Mouse (Mus musculus): ENCODE measurements around the gene Smok3a. TPM values are rescaled to one million over a fixed set of nuclear protein-coding genes. Genes with fewer than 3 reads are reported as not detected.
"Not testable (repeated sequence)": the region's sequence is repeated elsewhere in the genome, so short reads cannot be mapped to it uniquely, and the experiment has no call there.

The Smok3a gene
- polyA plus RNA-seq, 1 experiment from 2014 or later, result not detected

DNA sequence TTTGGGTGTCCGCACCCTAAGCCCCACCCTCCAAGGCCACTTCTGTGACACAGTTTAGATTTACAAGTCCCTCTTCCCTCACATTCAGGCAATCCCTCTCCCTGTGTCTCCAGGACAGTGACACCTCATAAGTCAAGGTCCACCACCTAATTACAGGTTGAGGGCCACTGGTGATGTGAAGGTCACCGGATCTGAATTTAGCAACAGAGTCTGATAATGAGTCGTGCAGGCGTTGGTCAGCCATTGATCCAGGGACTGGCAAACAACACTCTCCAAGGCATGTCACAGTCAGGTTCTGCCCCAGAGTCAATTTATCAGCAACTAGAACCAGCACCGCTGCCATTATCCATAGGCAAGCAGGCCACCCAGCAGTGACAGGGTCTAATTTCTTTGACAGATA lies 8.7 kb upstream of the Smok3a start:
- no peak overlapping the region for H3K27ac ChIP-seq (ENCODE audit: low read length)
- H3K4me1 ChIP-seq (replicated peaks; ENCODE audit: control insufficient read depth, insufficient read depth, low read length), result no peaks in the 10 kb centered on the region
- no peak overlapping the region for H3K9ac ChIP-seq (replicated peaks; ENCODE audit: low read depth, low read length)
- no peak for ATAC-seq
- 94% methylated on average over 5 of the region's 5 CpGs for whole genome bisulfite sequencing
- H3K4me3 ChIP-seq (replicated peaks; ENCODE audit: low read length), result no peak overlapping the region
- H3K9me3 ChIP-seq (ENCODE audit: control insufficient read depth, low read length), result no peaks in the 10 kb centered on the region
- H3K4me2 ChIP-seq (ENCODE audit: low read length), result no peak overlapping the region
- H3K27me3 ChIP-seq (replicated peaks; ENCODE audit: control insufficient read depth, insufficient read depth, low read length), result no peaks in the 10 kb centered on the region
- no peaks in the 10 kb centered on the region for H3K36me3 ChIP-seq (ENCODE audit: control insufficient read depth, insufficient read depth)

DNA sequence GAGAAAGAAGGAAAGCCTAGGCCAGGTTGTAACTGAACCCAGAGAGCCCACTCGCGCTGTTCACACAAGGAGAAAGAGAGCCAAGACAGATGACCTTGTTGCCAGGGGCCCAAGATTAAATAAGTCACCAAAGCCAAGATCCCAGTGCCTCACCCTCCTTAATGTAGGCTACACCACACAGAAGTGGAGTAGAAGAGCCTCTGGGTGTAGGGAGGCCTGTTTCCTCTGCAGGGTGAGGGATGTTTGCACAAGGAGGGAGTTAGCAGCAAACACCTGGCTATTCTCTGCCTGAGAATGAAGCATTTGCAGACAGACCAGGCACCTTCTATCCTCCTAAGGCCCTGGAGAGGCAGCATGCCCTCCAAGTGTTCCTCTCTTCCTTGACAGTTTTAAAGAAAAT lies 4.5 kb upstream of the Smok3a start:
- no peak for ATAC-seq
- no peaks in the 10 kb centered on the region for H3K4me1 ChIP-seq (replicated peaks; ENCODE audit: control insufficient read depth, insufficient read depth, low read length)
- no peak overlapping the region for H3K4me3 ChIP-seq (replicated peaks; ENCODE audit: low read length)
- no peak overlapping the region for H3K9ac ChIP-seq (replicated peaks; ENCODE audit: low read depth, low read length)
- no peaks in the 10 kb centered on the region for H3K36me3 ChIP-seq (ENCODE audit: control insufficient read depth, insufficient read depth)
- WGBS, result 96% methylated on average over 2 of the region's 2 CpGs
- no peak overlapping the region for H3K4me2 ChIP-seq (ENCODE audit: low read length)
- H3K27ac ChIP-seq (ENCODE audit: low read length), result no peak overlapping the region
- no peaks in the 10 kb centered on the region for H3K27me3 ChIP-seq (replicated peaks; ENCODE audit: control insufficient read depth, insufficient read depth, low read length)
- H3K9me3 ChIP-seq (ENCODE audit: control insufficient read depth, low read length), result no peaks in the 10 kb centered on the region

DNA sequence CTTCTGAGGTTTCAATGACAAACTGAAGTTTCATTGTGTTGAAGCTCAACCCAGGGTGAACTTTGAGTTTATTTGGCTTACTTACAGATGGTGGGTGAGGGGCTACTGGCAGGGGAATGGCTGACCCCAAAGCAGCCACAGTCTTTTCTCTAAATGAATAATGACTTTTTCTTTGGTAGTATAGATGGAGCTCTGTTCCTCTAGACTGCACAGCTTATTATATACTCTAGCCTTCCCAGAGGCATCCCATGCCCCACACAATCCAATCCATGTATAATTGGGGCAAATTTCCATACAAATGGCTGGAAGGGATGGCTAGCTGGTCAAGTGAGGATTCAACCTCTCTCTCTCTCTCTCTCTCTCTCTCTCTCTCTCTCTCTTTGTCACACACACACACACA lies 4.1 kb upstream of the Smok3a start:
- no peaks in the 10 kb centered on the region for H3K4me1 ChIP-seq (replicated peaks; ENCODE audit: control insufficient read depth, insufficient read depth, low read length)
- no peak overlapping the region for H3K4me3 ChIP-seq (replicated peaks; ENCODE audit: low read length)
- no peaks in the 10 kb centered on the region for H3K36me3 ChIP-seq (ENCODE audit: control insufficient read depth, insufficient read depth)
- H3K4me2 ChIP-seq (ENCODE audit: low read length), result no peak overlapping the region
- H3K27me3 ChIP-seq (replicated peaks; ENCODE audit: control insufficient read depth, insufficient read depth, low read length), result no peaks in the 10 kb centered on the region
- H3K27ac ChIP-seq (ENCODE audit: low read length), result no peak overlapping the region
- H3K9ac ChIP-seq (replicated peaks; ENCODE audit: low read depth, low read length), result no peak overlapping the region
- no peak for ATAC-seq
- H3K9me3 ChIP-seq (ENCODE audit: control insufficient read depth, low read length), result no peaks in the 10 kb centered on the region

DNA sequence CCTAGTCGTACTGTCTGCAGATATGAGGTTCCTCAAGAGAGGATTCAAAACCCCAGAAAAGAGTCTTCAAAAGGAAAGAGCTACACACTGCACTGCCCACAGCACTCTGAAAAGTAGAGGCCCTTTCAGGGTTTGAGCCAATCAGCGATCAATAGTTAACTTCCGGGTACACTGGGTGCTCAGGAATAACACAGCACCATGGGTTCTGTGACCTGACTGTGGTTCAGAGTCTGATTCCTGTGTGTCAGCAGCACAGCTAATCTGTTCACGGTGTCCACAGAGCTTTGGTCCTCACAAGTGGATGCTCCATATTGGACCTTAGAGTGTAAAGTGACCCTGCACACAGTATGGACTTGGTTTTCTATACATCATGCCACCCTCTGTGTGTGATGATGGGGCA lies 1.5 kb upstream of the Smok3a start:
- H3K9ac ChIP-seq (replicated peaks; ENCODE audit: low read depth, low read length); H3K4me3 ChIP-seq (replicated peaks; ENCODE audit: low read length); H3K27me3 ChIP-seq (replicated peaks; ENCODE audit: control insufficient read depth, insufficient read depth, low read length); ATAC-seq; H3K9me3 ChIP-seq (ENCODE audit: control insufficient read depth, low read length); H3K4me1 ChIP-seq (replicated peaks; ENCODE audit: control insufficient read depth, insufficient read depth, low read length); H3K4me2 ChIP-seq (ENCODE audit: low read length); H3K36me3 ChIP-seq (ENCODE audit: control insufficient read depth, insufficient read depth); H3K27ac ChIP-seq (ENCODE audit: low read length): not testable (repeated sequence)
- WGBS, result 91% methylated on average over 3 of the region's 4 CpGs

DNA sequence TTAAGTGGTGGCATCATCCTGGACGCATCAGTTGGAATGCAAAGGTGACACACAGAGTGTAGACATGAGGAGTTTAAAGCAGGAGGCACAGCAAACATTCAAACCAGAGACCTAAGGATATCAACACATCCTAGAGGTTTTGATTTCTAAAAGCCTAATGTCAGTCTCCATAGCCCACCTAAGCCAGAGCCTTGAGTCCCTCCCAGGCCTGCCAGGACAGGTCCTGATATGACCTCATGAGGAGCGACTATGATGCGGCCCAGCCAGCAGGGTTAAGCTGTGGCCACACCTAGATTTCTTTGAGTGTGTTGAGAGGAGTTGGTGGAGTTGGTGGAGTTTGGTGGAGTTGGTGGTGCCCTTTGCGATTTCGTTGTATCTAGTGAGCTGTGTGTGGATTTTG lies 31.8 kb downstream of the Smok3a start, which contains the start of gene Smok3c:
Gene Smok3c, plus strand, starts transcription at position 301 of the 400 bp plus-strand sequence.
- not testable (repeated sequence) for H3K27ac ChIP-seq (ENCODE audit: low read length); ATAC-seq; H3K36me3 ChIP-seq (ENCODE audit: control insufficient read depth, insufficient read depth); H3K27me3 ChIP-seq (replicated peaks; ENCODE audit: control insufficient read depth, insufficient read depth, low read length); H3K9ac ChIP-seq (replicated peaks; ENCODE audit: low read depth, low read length); H3K4me3 ChIP-seq (replicated peaks; ENCODE audit: low read length); H3K4me1 ChIP-seq (replicated peaks; ENCODE audit: control insufficient read depth, insufficient read depth, low read length); H3K9me3 ChIP-seq (ENCODE audit: control insufficient read depth, low read length); H3K4me2 ChIP-seq (ENCODE audit: low read length)
- WGBS, result no CpG with 5 or more reads among the region's 5 CpGs

DNA sequence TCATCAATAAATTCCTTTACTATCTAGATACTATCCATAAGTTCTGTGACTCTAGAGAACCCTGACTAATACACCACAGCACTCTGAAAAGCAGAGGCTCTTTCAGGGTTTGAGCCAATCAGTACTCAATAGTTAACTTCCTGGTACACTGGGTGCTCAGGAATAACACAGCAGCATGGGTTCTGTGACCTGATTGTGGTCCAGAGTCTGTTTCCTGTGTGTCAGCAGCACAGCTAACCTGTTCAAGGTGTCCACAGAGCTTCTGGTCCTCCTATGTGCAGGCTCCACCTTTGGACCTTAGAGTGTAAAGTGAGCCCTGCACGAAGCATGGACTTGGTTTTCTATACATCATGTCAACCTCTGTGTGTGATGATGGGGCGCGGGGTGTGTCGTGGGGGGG lies 52.7 kb downstream of the Smok3a start:
- no peak overlapping the region for H3K4me2 ChIP-seq (ENCODE audit: low read length)
- no peak overlapping the region for H3K27ac ChIP-seq (ENCODE audit: low read length)
- no peak overlapping the region for H3K9ac ChIP-seq (replicated peaks; ENCODE audit: low read depth, low read length)
- no peak overlapping the region for H3K4me3 ChIP-seq (replicated peaks; ENCODE audit: low read length)
- no peak for ATAC-seq
- no peaks in the 10 kb centered on the region for H3K9me3 ChIP-seq (ENCODE audit: control insufficient read depth, low read length)
- H3K27me3 ChIP-seq (replicated peaks; ENCODE audit: control insufficient read depth, insufficient read depth, low read length), result no peaks in the 10 kb centered on the region
- 90% methylated on average over 4 of the region's 4 CpGs for WGBS
- no peaks in the 10 kb centered on the region for H3K4me1 ChIP-seq (replicated peaks; ENCODE audit: control insufficient read depth, insufficient read depth, low read length)
- no peaks in the 10 kb centered on the region for H3K36me3 ChIP-seq (ENCODE audit: control insufficient read depth, insufficient read depth)

DNA sequence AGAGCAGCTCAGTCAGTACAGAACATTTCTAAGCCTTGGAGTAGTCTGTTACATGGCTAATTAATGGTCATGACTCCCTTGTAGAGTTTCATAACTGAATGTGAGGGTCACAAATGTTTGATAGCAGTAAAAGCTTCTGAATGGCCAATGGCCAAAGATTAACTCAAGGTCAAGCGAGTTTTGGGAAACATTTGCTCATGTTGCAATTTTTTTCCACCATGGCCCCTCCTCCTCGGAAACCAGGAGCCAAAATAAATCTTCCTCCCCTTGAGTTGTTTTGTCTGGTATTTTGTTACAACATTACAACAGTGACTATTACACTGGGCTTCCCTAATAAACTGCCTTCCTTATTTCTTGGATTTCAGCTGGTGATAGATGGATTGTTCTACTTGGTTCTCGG lies 54.6 kb downstream of the Smok3a start:
- no peak overlapping the region for H3K27ac ChIP-seq (ENCODE audit: low read length)
- no peak overlapping the region for H3K4me3 ChIP-seq (replicated peaks; ENCODE audit: low read length)
- WGBS, result 78% methylated on average over 3 of the region's 3 CpGs
- no peaks in the 10 kb centered on the region for H3K4me1 ChIP-seq (replicated peaks; ENCODE audit: control insufficient read depth, insufficient read depth, low read length)
- no peak overlapping the region for H3K4me2 ChIP-seq (ENCODE audit: low read length)
- no peaks in the 10 kb centered on the region for H3K36me3 ChIP-seq (ENCODE audit: control insufficient read depth, insufficient read depth)
- no peak overlapping the region for H3K9ac ChIP-seq (replicated peaks; ENCODE audit: low read depth, low read length)
- no peaks in the 10 kb centered on the region for H3K9me3 ChIP-seq (ENCODE audit: control insufficient read depth, low read length)
- no peak for ATAC-seq
- H3K27me3 ChIP-seq (replicated peaks; ENCODE audit: control insufficient read depth, insufficient read depth, low read length), result no peaks in the 10 kb centered on the region

DNA sequence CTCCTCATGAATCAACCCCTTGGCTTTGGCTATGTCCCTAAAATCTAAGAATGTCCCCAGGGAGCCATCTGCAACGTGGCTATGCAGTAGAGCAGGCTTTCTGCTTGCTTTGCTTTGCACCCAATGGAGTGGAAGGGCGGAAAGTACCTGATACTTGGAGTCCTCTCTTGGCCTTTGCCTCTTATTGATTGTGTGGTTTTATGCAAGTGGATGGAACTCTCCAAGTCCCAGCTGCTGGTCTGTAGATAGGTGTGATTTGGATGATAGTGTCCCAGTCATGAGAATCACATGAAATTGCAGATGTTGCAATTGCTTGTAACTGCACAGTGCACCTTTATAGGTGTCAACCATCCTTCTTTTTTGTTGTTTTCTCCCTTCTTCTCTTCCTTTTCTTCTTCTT lies 55.1 kb downstream of the Smok3a start:
- no peaks in the 10 kb centered on the region for H3K4me1 ChIP-seq (replicated peaks; ENCODE audit: control insufficient read depth, insufficient read depth, low read length)

DNA sequence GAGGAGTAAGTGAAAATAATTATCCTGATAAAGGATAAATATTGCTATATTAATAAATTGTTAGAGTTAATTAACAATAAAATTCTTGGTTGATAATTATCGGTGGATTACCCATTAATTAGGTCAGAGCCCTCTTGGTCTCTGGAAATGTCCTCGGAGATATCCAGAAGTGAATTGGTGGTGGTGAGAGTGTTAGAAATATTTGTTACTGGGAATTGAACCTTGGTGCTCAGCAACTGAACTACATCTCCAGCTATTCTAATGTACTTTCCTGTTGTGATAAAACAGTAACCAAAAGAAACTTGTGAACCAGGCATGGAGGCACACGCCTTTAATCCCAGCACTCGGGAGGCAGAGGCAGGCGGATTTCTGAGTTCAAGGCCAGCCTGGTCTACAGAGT lies 59.4 kb downstream of the Smok3a start:
- 89% methylated on average over 5 of the region's 5 CpGs for WGBS
- H3K9ac ChIP-seq (replicated peaks; ENCODE audit: low read depth, low read length), result no peak overlapping the region
- H3K4me3 ChIP-seq (replicated peaks; ENCODE audit: low read length), result no peak overlapping the region
- H3K4me1 ChIP-seq (replicated peaks; ENCODE audit: control insufficient read depth, insufficient read depth, low read length), result no peaks in the 10 kb centered on the region
- no peaks in the 10 kb centered on the region for H3K9me3 ChIP-seq (ENCODE audit: control insufficient read depth, low read length)
- H3K4me2 ChIP-seq (ENCODE audit: low read length), result no peak overlapping the region
- no peaks in the 10 kb centered on the region for H3K36me3 ChIP-seq (ENCODE audit: control insufficient read depth, insufficient read depth)
- H3K27ac ChIP-seq (ENCODE audit: low read length), result no peak overlapping the region
- ATAC-seq, result no peak
- H3K27me3 ChIP-seq (replicated peaks; ENCODE audit: control insufficient read depth, insufficient read depth, low read length), result no peaks in the 10 kb centered on the region

More for the DNA sequence above, 55.1 kb downstream of the Smok3a start:
- no peaks in the 10 kb centered on the region for H3K36me3 ChIP-seq (ENCODE audit: control insufficient read depth, insufficient read depth)
- no peak overlapping the region for H3K27ac ChIP-seq (ENCODE audit: low read length)
- no peaks in the 10 kb centered on the region for H3K27me3 ChIP-seq (replicated peaks; ENCODE audit: control insufficient read depth, insufficient read depth, low read length)
- H3K4me2 ChIP-seq (ENCODE audit: low read length), result no peak overlapping the region
- no peak overlapping the region for H3K4me3 ChIP-seq (replicated peaks; ENCODE audit: low read length)
- ATAC-seq, result no peak
- H3K9ac ChIP-seq (replicated peaks; ENCODE audit: low read depth, low read length), result no peak overlapping the region
- H3K9me3 ChIP-seq (ENCODE audit: control insufficient read depth, low read length), result no peaks in the 10 kb centered on the region
- 62% methylated on average over 2 of the region's 2 CpGs for WGBS

DNA sequence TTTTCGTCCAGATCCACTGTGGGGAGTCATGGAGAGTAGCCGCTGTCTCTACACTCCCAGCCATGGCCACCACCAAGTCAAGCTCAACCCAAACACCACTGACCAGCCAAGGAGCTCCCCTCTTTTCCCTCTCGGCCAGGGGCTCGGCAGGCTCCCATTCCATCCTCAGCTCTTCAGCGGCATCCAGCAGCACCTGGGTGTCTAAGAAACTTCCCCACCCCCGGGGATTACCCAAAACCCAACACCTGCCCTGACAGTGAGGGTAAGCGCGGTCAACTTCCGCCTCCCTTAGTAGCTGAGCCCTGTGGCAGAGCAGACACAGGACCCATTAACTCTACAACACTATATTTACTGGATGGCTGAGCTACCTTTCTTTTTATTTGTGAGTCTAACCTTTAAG lies 60.4 kb downstream of the Smok3a start:
- Histone ChIP-seq H3K9ac (replicated peaks; ENCODE audit: low read depth, low read length) (no peak overlapping the region), H3K4me2 (ENCODE audit: low read length) (no peak overlapping the region), H3K36me3 (ENCODE audit: control insufficient read depth, insufficient read depth) (no peaks in the 10 kb centered on the region), H3K27ac (ENCODE audit: low read length) (no peak overlapping the region), H3K27me3 (replicated peaks; ENCODE audit: control insufficient read depth, insufficient read depth, low read length) (no peaks in the 10 kb centered on the region), H3K9me3 (ENCODE audit: control insufficient read depth, low read length) (no peaks in the 10 kb centered on the region), H3K4me1 (replicated peaks; ENCODE audit: control insufficient read depth, insufficient read depth, low read length) (peaks cover 2% of the 10 kb centered on the region), H3K4me3 (replicated peaks; ENCODE audit: low read length) (no peak overlapping the region)
- ATAC-seq, result no peak
- WGBS, result 89% methylated on average over 9 of the region's 9 CpGs

All from forebrain, embryonic 16.5 days (tissue).